Mouse (Mus musculus): Measurements from ENCODE around the gene Nup214. TPM values are rescaled to one million over a fixed set of nuclear protein-coding genes. Genes with fewer than 3 reads are reported as not detected.

Nup214 gene
- total and polyA plus RNA-seq, 3 experiments, result 13.9 to 106 (median 50.9) TPM

GRCm38 (mm10) chr2:31955686-31956085, 18.6 kb upstream of the Nup214 start:
- no peak overlapping the region for H3K27ac ChIP-seq (ENCODE audit: insufficient read depth, low read depth)
- H3K4me3 ChIP-seq (replicated peaks in 1 of 3; ENCODE audit: low read depth in 2 of 3, low read length in 2 of 3, poor library complexity in 1 of 3), result no peak overlapping the region
- TF ChIP-seq TCF12 (IDR thresholded peaks at IDR 0.05; ENCODE audit: low read depth, low read length) (no peak), MXI1 (IDR thresholded peaks at IDR 0.05; ENCODE audit: low read depth, low read length) (no peak), MAFK (IDR thresholded peaks at IDR 0.05; ENCODE audit: insufficient replicate concordance, low read length) (no peak), CHD2 (IDR thresholded peaks at IDR 0.05; ENCODE audit: low read length) (no peak), UBTF (IDR thresholded peaks at IDR 0.05; ENCODE audit: low read depth, low read length) (no peak), BHLHE40 (IDR thresholded peaks at IDR 0.05; ENCODE audit: low read depth, low read length) (no peak), ETS1 (conservative IDR thresholded peaks at IDR 0.05; ENCODE audit: low read depth, low read length) (no peak), KAT2A (IDR thresholded peaks at IDR 0.05; ENCODE audit: insufficient replicate concordance, low read length) (no peak), NRF1 (IDR thresholded peaks at IDR 0.05; ENCODE audit: low read depth, low read length) (no peak), USF2 (conservative IDR thresholded peaks at IDR 0.05; ENCODE audit: low read depth, low read length) (no peak), EP300 (IDR thresholded peaks at IDR 0.05; ENCODE audit: low read length) (no peak), ZNF384 (IDR thresholded peaks at IDR 0.05; ENCODE audit: low read depth, low read length) (no peak), JUN (IDR thresholded peaks at IDR 0.05; ENCODE audit: insufficient read depth, low read depth, low read length) (no peak), NELFE (IDR thresholded peaks at IDR 0.05; ENCODE audit: low read depth, low read length) (no peak), GABPA (IDR thresholded peaks at IDR 0.05; ENCODE audit: insufficient replicate concordance, low read depth, low read length) (no peak), CHD1 (IDR thresholded peaks at IDR 0.05; ENCODE audit: low read depth, low read length) (no peak), POLR2A (IDR thresholded peaks at IDR 0.05; ENCODE audit: low read depth, low read length) (no peak), JUND (conservative IDR thresholded peaks at IDR 0.05; ENCODE audit: low read depth, low read length) (no peak), ZC3H11A (IDR thresholded peaks at IDR 0.05; ENCODE audit: low read depth, low read length) (no peak), HCFC1 (IDR thresholded peaks at IDR 0.05; ENCODE audit: low read depth, low read length) (no peak)
- H3K9ac ChIP-seq (ENCODE audit: insufficient read depth, low read depth), result no peak overlapping the region
- H3K4me2 ChIP-seq (ENCODE audit: insufficient read depth, low read depth, poor library complexity, severe bottlenecking), result no peak overlapping the region
- peaks cover 2 to 5% of the 10 kb centered on the region in 2 experiments; a peak in 3 of 4 replicates for H3K4me1 ChIP-seq (ENCODE audit: control insufficient read depth in 1 of 2, insufficient read depth in 2 of 2)
- no peaks in the 10 kb centered on the region for H3K79me2 ChIP-seq (replicated peaks; ENCODE audit: control insufficient read depth, extremely low read depth, insufficient read depth, poor library complexity, severe bottlenecking)
- dilution Hi-C loops (cut with MboI; ENCODE audit: extremely low pct_ligation_motif_present, extremely low pct_unique_long_range_greater_than_20kb, low sequenced_read_pairs), result no loop called here
- no peak for DNase-seq (ENCODE audit: extremely low read depth)
- H3K9me3 ChIP-seq (replicated peaks; ENCODE audit: low read length), result no peaks in the 10 kb centered on the region
- peaks cover 92% of the 10 kb centered on the region for H3K27me3 ChIP-seq (replicated peaks)
- in situ Hi-C loops (cut with MboI; ENCODE audit: low pct_ligation_motif_present, low pct_unique_long_range_greater_than_20kb, low sequenced_read_pairs), result no loop called here
- no peaks in the 10 kb centered on the region for H3K36me3 ChIP-seq (replicated peaks in 1 of 2; ENCODE audit: control insufficient read depth in 1 of 2, insufficient read depth in 1 of 2, low read length in 1 of 2)

GRCm38 (mm10) chr2:31957211-31957610, 17.0 kb upstream of the Nup214 start:
- H3K4me2 ChIP-seq (ENCODE audit: insufficient read depth, low read depth, poor library complexity, severe bottlenecking), result no peak overlapping the region
- H3K9ac ChIP-seq (ENCODE audit: insufficient read depth, low read depth), result no peak overlapping the region
- H3K4me1 ChIP-seq (ENCODE audit: control insufficient read depth in 1 of 2, insufficient read depth in 2 of 2), result peaks cover 6 to 11% of the 10 kb centered on the region in 2 experiments; a peak in 3 of 4 replicates
- no peaks in the 10 kb centered on the region for H3K36me3 ChIP-seq (replicated peaks in 1 of 2; ENCODE audit: control insufficient read depth in 1 of 2, insufficient read depth in 1 of 2, low read length in 1 of 2)
- peaks cover 92% of the 10 kb centered on the region for H3K27me3 ChIP-seq (replicated peaks)
- no peak for TF ChIP-seq POLR2AphosphoS2 (IDR thresholded peaks at IDR 0.05; ENCODE audit: low read depth, low read length)
- no peak for TF ChIP-seq ZNF384 (IDR thresholded peaks at IDR 0.05; ENCODE audit: low read depth, low read length)
- TF ChIP-seq USF2 (conservative IDR thresholded peaks at IDR 0.05; ENCODE audit: low read depth, low read length), result no peak
- no peak for TF ChIP-seq ZMIZ1 (IDR thresholded peaks at IDR 0.05; ENCODE audit: low read depth, low read length)
- no peak for TF ChIP-seq KAT2A (IDR thresholded peaks at IDR 0.05; ENCODE audit: insufficient replicate concordance, low read length)
- no peak for TF ChIP-seq CTCF (conservative IDR thresholded peaks at IDR 0.05 in 1 of 2, IDR thresholded peaks at IDR 0.05 in 1 of 2; ENCODE audit: low read depth in 2 of 2, low read length in 2 of 2)
- no peak for TF ChIP-seq ETS1 (conservative IDR thresholded peaks at IDR 0.05; ENCODE audit: low read depth, low read length)
- no peak for TF ChIP-seq MAX (IDR thresholded peaks at IDR 0.05; ENCODE audit: low read length)
- TF ChIP-seq JUND (conservative IDR thresholded peaks at IDR 0.05; ENCODE audit: low read depth, low read length), result no peak
- TF ChIP-seq CHD2 (IDR thresholded peaks at IDR 0.05; ENCODE audit: low read length), result no peak
- TF ChIP-seq MXI1 (IDR thresholded peaks at IDR 0.05; ENCODE audit: low read depth, low read length), result no peak
- TF ChIP-seq GABPA (IDR thresholded peaks at IDR 0.05; ENCODE audit: insufficient replicate concordance, low read depth, low read length), result no peak
- TF ChIP-seq E2F4 (IDR thresholded peaks at IDR 0.05; ENCODE audit: insufficient replicate concordance, low read depth, low read length), result no peak
- TF ChIP-seq UBTF (IDR thresholded peaks at IDR 0.05; ENCODE audit: low read depth, low read length), result no peak
- TF ChIP-seq TBP (conservative IDR thresholded peaks at IDR 0.05; ENCODE audit: low read depth, low read length), result no peak
- H3K27ac ChIP-seq (ENCODE audit: insufficient read depth, low read depth), result no peak overlapping the region
- H3K79me2 ChIP-seq (replicated peaks; ENCODE audit: control insufficient read depth, extremely low read depth, insufficient read depth, poor library complexity, severe bottlenecking), result no peaks in the 10 kb centered on the region
- no peak overlapping the region for H3K4me3 ChIP-seq (replicated peaks in 1 of 3; ENCODE audit: low read depth in 2 of 3, low read length in 2 of 3, poor library complexity in 1 of 3)
- DNase-seq (ENCODE audit: extremely low read depth), result no peak
- dilution Hi-C loops (cut with MboI; ENCODE audit: extremely low pct_ligation_motif_present, extremely low pct_unique_long_range_greater_than_20kb, low sequenced_read_pairs), result no loop called here
- H3K9me3 ChIP-seq (replicated peaks; ENCODE audit: low read length), result no peaks in the 10 kb centered on the region
- in situ Hi-C loops (cut with MboI; ENCODE audit: low pct_ligation_motif_present, low pct_unique_long_range_greater_than_20kb, low sequenced_read_pairs), result no loop called here

Data from CH12.LX (cell line).